Mouse (Mus musculus) ovary, adult 2 months (tissue): Measurements from ENCODE around the gene Olfr127. TPM values are rescaled to one million over a fixed set of nuclear protein-coding genes. Genes with fewer than 3 reads are reported as not detected.

ENCODE experiments used
- polyA plus RNA-seq: library from polyadenylated mRNA; depleted of rRNA; stranded (reverse); fragments of >200 nt; gene quantifications from 2 replicates; pipeline ENCODE4 v1.2.3, GENCODE M21; 2012; rRNA removed

Gene Olfr127
- polyA plus RNA-seq, result not detected in 2 replicates

GRCm38 (mm10) chr17:37900137-37900536, at the start of gene Olfr127:
Olfr127 (plus strand) TSS chr17:37900437.

GRCm38 (mm10) chr17:37920248-37920647, 20.0 kb downstream of the Olfr127 start, which contains the start of gene Olfr128:
Olfr128 (plus strand) TSS chr17:37920548.

GRCm38 (mm10) chr17:37952979-37953378, 52.7 kb downstream of the Olfr127 start, which contains the start of gene Olfr761:
Olfr761 (minus strand) TSS chr17:37953079.

Other genes starting within 250 kb of the Olfr127 start
- not detected in 2 replicates for gene Olfr117, start 236.7 kb upstream of the Olfr127 start, polyA plus RNA-seq
- not detected in 2 replicates for gene Olfr118, start 233.4 kb upstream of the Olfr127 start, polyA plus RNA-seq
- gene Olfr119, start 203.9 kb upstream of the Olfr127 start, polyA plus RNA-seq, result not detected in 2 replicates
- not detected in 2 replicates for gene Olfr120, start 178.6 kb upstream of the Olfr127 start, polyA plus RNA-seq
- not detected in 2 replicates for gene Olfr121, start 151.6 kb upstream of the Olfr127 start, polyA plus RNA-seq
- gene Olfr122, start 131.8 kb upstream of the Olfr127 start, polyA plus RNA-seq, result not detected in 2 replicates
- not detected in 2 replicates for gene Olfr123, start 106.9 kb upstream of the Olfr127 start, polyA plus RNA-seq
- gene Olfr124, start 100.5 kb upstream of the Olfr127 start, polyA plus RNA-seq, result not detected in 2 replicates
- gene Olfr125, start 67.5 kb upstream of the Olfr127 start, polyA plus RNA-seq, result not detected in 2 replicates
- not detected in 2 replicates for gene Olfr126, start 53.0 kb upstream of the Olfr127 start, polyA plus RNA-seq
- gene Olfr128, start 20.1 kb downstream of the Olfr127 start, polyA plus RNA-seq, result not detected in 2 replicates
- gene Olfr761, start 52.6 kb downstream of the Olfr127 start, polyA plus RNA-seq, result not detected in 2 replicates
- not detected in 2 replicates for gene Olfr129, start 159.6 kb downstream of the Olfr127 start, polyA plus RNA-seq
- not detected in 2 replicates for gene Olfr130, start 163.5 kb downstream of the Olfr127 start, polyA plus RNA-seq
- not detected in 2 replicates for gene Olfr131, start 188.3 kb downstream of the Olfr127 start, polyA plus RNA-seq
- gene Olfr132, start 234.1 kb downstream of the Olfr127 start, polyA plus RNA-seq, result not detected in 2 replicates
- not detected in 2 replicates for gene Olfr133, start 244.8 kb downstream of the Olfr127 start, polyA plus RNA-seq